14 mouse cellular contexts compared by ENCODE assay signal in genomic region chr7:101010741-101011140, GRCm38 (mm10). TPM values are rescaled to one million over a fixed set of nuclear protein-coding genes. Genes with fewer than 3 reads are reported as not detected.
A peak's percentile ranks its signal among the peaks of the same experiment; 100 is the strongest.
DNase-seq lines count a peak whose midpoint lies in the region; ATAC-seq and TF ChIP-seq lines count a peak whose summit lies in the region.
"Had no signal": no experiment of that assay in that cellular context is flagged by ENCODE, and none has a peak within 500 bp of the region (broad histone marks: within the 10 kb centered on the region; RNA-seq: fewer than 3 reads in every experiment).

No protein-coding gene starts in this region.

- H3K4me3 ChIP-seq in heart, embryonic 12.5 days, result peak overlapping the region; percentile 55; the same call in 1 of the 2 replicates
- no peak overlapping the region for H3K4me3 ChIP-seq in heart, embryonic 11.5 days (ENCODE audit: low read depth, low read length)
- peak overlapping the region; percentile 76 for H3K4me3 ChIP-seq in liver, adult 2 months (ENCODE audit: insufficient read depth, low read depth, low read length)
- no peak overlapping the region for H3K4me3 ChIP-seq in liver, embryonic 11.5 days (ENCODE audit: low read depth, low read length)
- H3K4me3 ChIP-seq in bone marrow macrophage, adult 2 months (ENCODE audit: insufficient read depth, low read length), result peak overlapping the region; percentile 88
- H3K4me3 ChIP-seq in liver, embryonic 15.5 days (replicated peaks), result peak overlapping the region; percentile 56; the same call in 1 of the 2 replicates

- no peak overlapping the region for H3K9ac ChIP-seq in heart, embryonic 12.5 days
- no peak overlapping the region for H3K9ac ChIP-seq in heart, embryonic 11.5 days (ENCODE audit: low read depth, low read length)
- H3K9ac ChIP-seq in liver, adult 2 months (ENCODE audit: low read depth, low read length), result peak overlapping the region; percentile 93
- H3K9ac ChIP-seq in liver, embryonic 11.5 days (ENCODE audit: low read depth, low read length), result no peak overlapping the region
- H3K9ac ChIP-seq in liver, embryonic 15.5 days, result no peak overlapping the region

- peaks cover 8% of the 10 kb centered on the region; the same call in 1 of the 2 replicates for H3K79me2 ChIP-seq in liver, adult 2 months (ENCODE audit: control insufficient read depth, insufficient read depth, low read length)

- no peak for DNase-seq in liver, adult 2 months (ENCODE audit: extremely low read depth, low read depth, low spot score)
- DNase-seq in liver, embryonic 11.5 days (ENCODE audit: low spot score), result no peak
- DNase-seq: cerebellum, adult 8-10 months; gastrocnemius, postnatal 10 days; kidney, adult 11 months; layer of hippocampus, adult 9-11 months had no signal

- H3K4me1 ChIP-seq in heart, embryonic 12.5 days (replicated peaks), result peaks cover 13% of the 10 kb centered on the region
- peaks cover 7% of the 10 kb centered on the region; the same call in 1 of the 2 replicates for H3K4me1 ChIP-seq in heart, embryonic 11.5 days (ENCODE audit: control insufficient read depth, insufficient read depth, low read length)
- H3K4me1 ChIP-seq in liver, adult 2 months (ENCODE audit: control insufficient read depth, insufficient read depth, low read length), result peaks cover 12% of the 10 kb centered on the region
- peaks cover 10% of the 10 kb centered on the region for H3K4me1 ChIP-seq in liver, embryonic 11.5 days (replicated peaks; ENCODE audit: control insufficient read depth, insufficient read depth, low read length)
- peaks cover 33% of the 10 kb centered on the region for H3K4me1 ChIP-seq in bone marrow macrophage, adult 2 months (ENCODE audit: control insufficient read depth, insufficient read depth, low read length)
- peaks cover 17% of the 10 kb centered on the region for H3K4me1 ChIP-seq in liver, embryonic 15.5 days (replicated peaks)

- no peaks in the 10 kb centered on the region for H3K9me3 ChIP-seq in heart, embryonic 12.5 days (replicated peaks)
- H3K9me3 ChIP-seq in heart, embryonic 11.5 days (replicated peaks; ENCODE audit: control insufficient read depth, low read length), result no peaks in the 10 kb centered on the region
- H3K9me3 ChIP-seq in liver, embryonic 11.5 days (ENCODE audit: control insufficient read depth, low read length), result no peaks in the 10 kb centered on the region
- H3K9me3 ChIP-seq in liver, embryonic 15.5 days (replicated peaks), result no peaks in the 10 kb centered on the region
- H3K9me3 ChIP-seq: forebrain, embryonic 13.5 days; midbrain, embryonic 10.5 days had no signal

- TF ChIP-seq POLR2A in liver, adult 2 months (IDR thresholded peaks at IDR 0.05; ENCODE audit: extremely low read depth, insufficient read depth, low read length), result no peak
- no peak for TF ChIP-seq POLR2A in bone marrow macrophage, adult 2 months (IDR thresholded peaks at IDR 0.05; ENCODE audit: borderline replicate concordance, low read depth, low read length)

- no peaks in the 10 kb centered on the region for H3K36me3 ChIP-seq in heart, embryonic 12.5 days
- H3K36me3 ChIP-seq in heart, embryonic 11.5 days (ENCODE audit: control insufficient read depth, insufficient read depth, low read length), result no peaks in the 10 kb centered on the region
- no peaks in the 10 kb centered on the region for H3K36me3 ChIP-seq in liver, adult 2 months (ENCODE audit: control insufficient read depth, insufficient read depth, low read length)
- H3K36me3 ChIP-seq in liver, embryonic 11.5 days (ENCODE audit: control insufficient read depth, insufficient read depth, low read length), result no peaks in the 10 kb centered on the region
- no peaks in the 10 kb centered on the region for H3K36me3 ChIP-seq in liver, embryonic 15.5 days (replicated peaks)
- H3K36me3 ChIP-seq: midbrain, embryonic 10.5 days had no signal

- no peak overlapping the region; the same call in 1 of the 2 replicates for H3K4me2 ChIP-seq in heart, embryonic 12.5 days
- H3K4me2 ChIP-seq in heart, embryonic 11.5 days, result no peak overlapping the region
- H3K4me2 ChIP-seq in liver, embryonic 11.5 days, result no peak overlapping the region; the same call in 1 of the 2 replicates
- H3K4me2 ChIP-seq in liver, embryonic 15.5 days, result peak overlapping the region; percentile 73; the same call in 1 of the 2 replicates

- ATAC-seq in heart, embryonic 12.5 days (ENCODE audit: insufficient number of reproducible peaks, low FRiP score), result no peak
- no peak for ATAC-seq in heart, embryonic 11.5 days (replicated peaks; ENCODE audit: insufficient number of reproducible peaks, low FRiP score, low TSS enrichment)
- ATAC-seq in liver, embryonic 11.5 days (replicated peaks; ENCODE audit: low FRiP score), result no peak
- ATAC-seq in liver, embryonic 15.5 days (ENCODE audit: insufficient read depth), result no peak
- no peak for ATAC-seq in megakaryocyte progenitor cell, adult 5-6 weeks (replicated peaks; ENCODE audit: poor library complexity)
- ATAC-seq in CD4-positive, CD25-positive, alpha-beta regulatory T cell, adult 4 months, result no peak

- 69% methylated on average over 3 of the region's 3 CpGs for WGBS in heart, embryonic 12.5 days
- WGBS in heart, embryonic 11.5 days (ENCODE audit: insufficient replicate concordance), result 62% methylated on average over 3 of the region's 3 CpGs
- WGBS in liver, adult 2 months, result 73% methylated on average over 3 of the region's 3 CpGs
- 64% methylated on average over 3 of the region's 3 CpGs for WGBS in liver, embryonic 11.5 days
- WGBS in liver, embryonic 15.5 days (ENCODE audit: insufficient replicate concordance), result 56% methylated on average over 3 of the region's 3 CpGs

- TF ChIP-seq CTCF in liver, adult 2 months (IDR thresholded peaks at IDR 0.05; ENCODE audit: low read depth, low read length), result no peak
- no peak for TF ChIP-seq CTCF in bone marrow macrophage, adult 2 months (IDR thresholded peaks at IDR 0.05; ENCODE audit: low read depth, low read length)

- no peak overlapping the region for H3K27ac ChIP-seq in heart, embryonic 12.5 days (ENCODE audit: poor library complexity, severe bottlenecking)
- H3K27ac ChIP-seq in heart, embryonic 11.5 days (ENCODE audit: low read depth, low read length), result no peak overlapping the region
- peak overlapping the region; percentile 92; the same call in 1 of the 2 replicates for H3K27ac ChIP-seq in liver, adult 2 months (replicated peaks; ENCODE audit: insufficient read depth, low read depth, low read length)
- H3K27ac ChIP-seq in liver, embryonic 11.5 days (ENCODE audit: low read depth, low read length), result no peak overlapping the region
- no peak overlapping the region for H3K27ac ChIP-seq in bone marrow macrophage, adult 2 months (ENCODE audit: insufficient read depth, low read depth, low read length)
- H3K27ac ChIP-seq in liver, embryonic 15.5 days (replicated peaks), result no peak overlapping the region
- H3K27ac ChIP-seq: forebrain, embryonic 13.5 days; midbrain, embryonic 10.5 days had no signal

- peaks cover 70% of the 10 kb centered on the region for H3K27me3 ChIP-seq in heart, embryonic 12.5 days (replicated peaks)
- H3K27me3 ChIP-seq in heart, embryonic 11.5 days (ENCODE audit: control insufficient read depth, insufficient read depth, low read length), result peaks cover 69% of the 10 kb centered on the region
- no peaks in the 10 kb centered on the region for H3K27me3 ChIP-seq in liver, adult 2 months (ENCODE audit: control insufficient read depth, insufficient read depth, low read length)
- peaks cover 34% of the 10 kb centered on the region for H3K27me3 ChIP-seq in liver, embryonic 11.5 days (replicated peaks; ENCODE audit: control insufficient read depth, insufficient read depth, low read length)
- H3K27me3 ChIP-seq in liver, embryonic 15.5 days, result peaks cover 45% of the 10 kb centered on the region

RNA-seq across cellular contexts. Expression of gene P2ry2, which starts 1.9 kb away (rescaled TPM):
- 1.1 and 1.2 TPM in 2 replicates for polyA plus RNA-seq in heart, embryonic 12.5 days (2016; fragmentation: Nextera tagmentation; extraction: Ambion mirVana)
- polyA plus RNA-seq in heart, embryonic 11.5 days (2014; fragmentation: Nextera tagmentation; extraction: Ambion mirVana), result 0.54 and 0.68 TPM in 2 replicates
- total RNA-seq in liver, adult 2 months (2014; rRNA removed), result 4.1 and 5.4 TPM in 2 replicates
- polyA plus RNA-seq in liver, adult 2 months (2012; rRNA removed), result 13.4 and 15.4 TPM in 2 replicates
- polyA plus RNA-seq in liver, embryonic 11.5 days (2014; fragmentation: Nextera tagmentation; extraction: Ambion mirVana), result 1.6 and 2.2 TPM in 2 replicates
- polyA plus RNA-seq in bone marrow macrophage, adult 2 months (2012; ENCODE audit: insufficient read depth, insufficient read length, missing spikeins), result 4.8 and 5.2 TPM in 2 replicates
- polyA plus RNA-seq in liver, embryonic 15.5 days (2015; fragmentation: Nextera tagmentation; extraction: Ambion mirVana), result 1.5 and 2.1 TPM in 2 replicates
- total RNA-seq in megakaryocyte progenitor cell, adult 5-6 weeks (2015), result 5.5 and 5.7 TPM in 2 replicates
- total RNA-seq in megakaryocyte progenitor cell, adult 5-6 weeks (2017), result 6.8 and 6.9 TPM in 2 replicates
- not detected for polyA plus RNA-seq in CD4-positive, CD25-positive, alpha-beta regulatory T cell, adult 4 months (2017; shearing (Covaris generic))
- polyA plus RNA-seq: forebrain, embryonic 13.5 days had no signal

RNA-seq across cellular contexts. Expression of gene P2ry6, which starts 36.3 kb away (rescaled TPM):
- polyA plus RNA-seq in heart, embryonic 12.5 days (2016; fragmentation: Nextera tagmentation; extraction: Ambion mirVana), result 2.3 and 2.6 TPM in 2 replicates
- polyA plus RNA-seq in heart, embryonic 11.5 days (2014; fragmentation: Nextera tagmentation; extraction: Ambion mirVana), result 2.1 and 2.8 TPM in 2 replicates
- total RNA-seq in liver, adult 2 months (2014; rRNA removed), result 0.92 and 1.5 TPM in 2 replicates
- 1.6 and 4.3 TPM in 2 replicates for polyA plus RNA-seq in liver, adult 2 months (2012; rRNA removed)
- polyA plus RNA-seq in liver, embryonic 11.5 days (2014; fragmentation: Nextera tagmentation; extraction: Ambion mirVana), result 4.1 and 4.3 TPM in 2 replicates
- polyA plus RNA-seq in bone marrow macrophage, adult 2 months (2012; ENCODE audit: insufficient read depth, insufficient read length, missing spikeins), result 387 and 402 TPM in 2 replicates
- polyA plus RNA-seq in liver, embryonic 15.5 days (2015; fragmentation: Nextera tagmentation; extraction: Ambion mirVana), result 4.1 and 5.0 TPM in 2 replicates
- 0.42 and 0.49 TPM in 2 replicates for total RNA-seq in megakaryocyte progenitor cell, adult 5-6 weeks (2015)
- total RNA-seq in megakaryocyte progenitor cell, adult 5-6 weeks (2017), result 0.04 TPM in 1 of 2 replicates, not detected in the other
- not detected for polyA plus RNA-seq in CD4-positive, CD25-positive, alpha-beta regulatory T cell, adult 4 months (2017; shearing (Covaris generic))

Comparison
In these comparisons a context has a peak if more than half of its experiments do, and no peak if none do; other contexts are left out.
1. H3K4me3 ChIP-seq: peak in heart, embryonic 12.5 days (single experiment), liver, adult 2 months (single experiment), bone marrow macrophage, adult 2 months (single experiment) and liver, embryonic 15.5 days (single experiment); none in heart, embryonic 11.5 days (single experiment) and liver, embryonic 11.5 days (single experiment).
2. RNA of gene P2ry6, which starts 36.3 kb away (polyA plus RNA-seq): 387 to 402 TPM in bone marrow macrophage, adult 2 months; 4.1 to 4.3 TPM in liver, embryonic 11.5 days, 1.6 to 4.3 TPM in liver, adult 2 months, 4.1 to 5.0 TPM in liver, embryonic 15.5 days, 2.3 to 2.6 TPM in heart, embryonic 12.5 days, 2.1 to 2.8 TPM in heart, embryonic 11.5 days and not detected in CD4-positive, CD25-positive, alpha-beta regulatory T cell, adult 4 months; every median in the first group is over 10 times any median in the second.